Mouse (Mus musculus): ENCODE results near the gene Arfrp1. TPM values are rescaled to one million over a fixed set of nuclear protein-coding genes. Genes with fewer than 3 reads are reported as not detected.
A peak's percentile ranks its signal among the peaks of the same experiment; 100 is the strongest.

Gene Arfrp1
- total and polyA plus RNA-seq, 2 experiments from 2014 or later = 17.9 to 54.8 TPM

DNA sequence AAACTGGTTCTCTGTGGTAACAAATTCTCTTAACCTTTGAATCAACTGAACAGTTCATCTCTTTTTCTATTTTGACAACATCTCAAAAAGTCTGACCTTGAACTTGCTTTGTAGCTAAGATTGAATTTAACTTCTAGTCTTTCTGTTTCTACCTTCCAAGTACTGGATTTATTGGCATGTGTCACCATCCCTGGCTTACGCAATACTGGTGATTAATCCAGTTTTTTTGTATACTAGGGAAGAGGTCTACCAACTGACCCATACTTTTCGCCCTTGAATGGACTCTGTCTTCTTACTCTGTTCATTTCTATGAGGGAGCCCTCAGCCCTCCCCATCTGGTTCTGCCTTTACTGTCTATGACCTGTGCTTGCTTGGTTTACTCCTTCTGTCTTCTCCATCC is 39.1 kb downstream of the Arfrp1 start:
- TF ChIP-seq CTCF (IDR thresholded peaks at IDR 0.05; ENCODE audit: low read depth) (no peak), EP300 (IDR thresholded peaks at IDR 0.05; ENCODE audit: low read depth) (no peak)

GRCm38 (mm10) chr2:181322136-181322535 is 43.1 kb downstream of the Arfrp1 start:
- Histone ChIP-seq H3K27ac (ENCODE audit: low read depth) (no peak overlapping the region), H3K9me3 (replicated peaks; ENCODE audit: control insufficient read depth, low read length) (no peaks in the 10 kb centered on the region), H3K27me3 (ENCODE audit: control insufficient read depth, insufficient read depth, low read length) (no peaks in the 10 kb centered on the region), H3K4me2 (ENCODE audit: low read depth, low read length) (no peak overlapping the region), H3K9ac (replicated peaks; ENCODE audit: low read depth, low read length) (no peak overlapping the region), H3K36me3 (replicated peaks; ENCODE audit: control insufficient read depth, insufficient read depth, low read length) (peaks cover 43% of the 10 kb centered on the region), H3K4me1 (ENCODE audit: control insufficient read depth, insufficient read depth) (peaks cover 10% of the 10 kb centered on the region), H3K4me3 (ENCODE audit: low read depth, low read length) (no peak overlapping the region)
- ATAC-seq (ENCODE audit: insufficient read depth, low read depth) (no peak), DNase-seq (ENCODE audit: low spot score) (no peak)
- WGBS = 78% methylated on average over 5 of the region's 5 CpGs
- TF ChIP-seq CTCF (IDR thresholded peaks at IDR 0.05; ENCODE audit: low read depth) (no peak), EP300 (IDR thresholded peaks at IDR 0.05; ENCODE audit: low read depth) (no peak)

More for the DNA sequence above, 39.1 kb downstream of the Arfrp1 start:
- H3K9ac ChIP-seq (replicated peaks; ENCODE audit: low read depth, low read length) = no peak overlapping the region
- H3K27ac ChIP-seq (ENCODE audit: low read depth) = no peak overlapping the region
- H3K4me2 ChIP-seq (ENCODE audit: low read depth, low read length) = no peak overlapping the region
- H3K36me3 ChIP-seq (replicated peaks; ENCODE audit: control insufficient read depth, insufficient read depth, low read length) = peaks cover 73% of the 10 kb centered on the region
- H3K9me3 ChIP-seq (replicated peaks; ENCODE audit: control insufficient read depth, low read length) = no peaks in the 10 kb centered on the region
- 95% methylated on average over 2 of the region's 2 CpGs for WGBS
- H3K27me3 ChIP-seq (ENCODE audit: control insufficient read depth, insufficient read depth, low read length) = no peaks in the 10 kb centered on the region
- H3K4me3 ChIP-seq (ENCODE audit: low read depth, low read length) = no peak overlapping the region
- no peaks in the 10 kb centered on the region for H3K4me1 ChIP-seq (ENCODE audit: control insufficient read depth, insufficient read depth)
- no peak for ATAC-seq (ENCODE audit: insufficient read depth, low read depth)
- no peak for DNase-seq (ENCODE audit: low spot score)

- TF ChIP-seq CTCF (IDR thresholded peaks at IDR 0.05; ENCODE audit: low read depth) = no peak
- no peak for TF ChIP-seq EP300 (IDR thresholded peaks at IDR 0.05; ENCODE audit: low read depth)
- Histone ChIP-seq H3K27me3 (ENCODE audit: control insufficient read depth, insufficient read depth, low read length) (peaks cover 6% of the 10 kb centered on the region; the same call in 1 of the 2 replicates), H3K4me1 (ENCODE audit: control insufficient read depth, insufficient read depth) (peaks cover 10% of the 10 kb centered on the region), H3K27ac (ENCODE audit: low read depth) (peak overlapping the region; percentile 81; the same call in 1 of the 2 replicates), H3K9me3 (replicated peaks; ENCODE audit: control insufficient read depth, low read length) (no peaks in the 10 kb centered on the region), H3K4me2 (ENCODE audit: low read depth, low read length) (peak overlapping the region; percentile 59), H3K36me3 (replicated peaks; ENCODE audit: control insufficient read depth, insufficient read depth, low read length) (peaks cover 32% of the 10 kb centered on the region), H3K9ac (replicated peaks; ENCODE audit: low read depth, low read length) (peak overlapping the region; percentile 54), H3K4me3 (ENCODE audit: low read depth, low read length) (peak overlapping the region; percentile 74)
- DNase-seq (ENCODE audit: low spot score) = no peak
- ATAC-seq (ENCODE audit: insufficient read depth, low read depth) = no peak
- WGBS = 15% methylated on average over 7 of the region's 7 CpGs
Observed at GRCm38 (mm10) chr2:181320103-181320499, 45.1 kb downstream of the Arfrp1 start.

DNA sequence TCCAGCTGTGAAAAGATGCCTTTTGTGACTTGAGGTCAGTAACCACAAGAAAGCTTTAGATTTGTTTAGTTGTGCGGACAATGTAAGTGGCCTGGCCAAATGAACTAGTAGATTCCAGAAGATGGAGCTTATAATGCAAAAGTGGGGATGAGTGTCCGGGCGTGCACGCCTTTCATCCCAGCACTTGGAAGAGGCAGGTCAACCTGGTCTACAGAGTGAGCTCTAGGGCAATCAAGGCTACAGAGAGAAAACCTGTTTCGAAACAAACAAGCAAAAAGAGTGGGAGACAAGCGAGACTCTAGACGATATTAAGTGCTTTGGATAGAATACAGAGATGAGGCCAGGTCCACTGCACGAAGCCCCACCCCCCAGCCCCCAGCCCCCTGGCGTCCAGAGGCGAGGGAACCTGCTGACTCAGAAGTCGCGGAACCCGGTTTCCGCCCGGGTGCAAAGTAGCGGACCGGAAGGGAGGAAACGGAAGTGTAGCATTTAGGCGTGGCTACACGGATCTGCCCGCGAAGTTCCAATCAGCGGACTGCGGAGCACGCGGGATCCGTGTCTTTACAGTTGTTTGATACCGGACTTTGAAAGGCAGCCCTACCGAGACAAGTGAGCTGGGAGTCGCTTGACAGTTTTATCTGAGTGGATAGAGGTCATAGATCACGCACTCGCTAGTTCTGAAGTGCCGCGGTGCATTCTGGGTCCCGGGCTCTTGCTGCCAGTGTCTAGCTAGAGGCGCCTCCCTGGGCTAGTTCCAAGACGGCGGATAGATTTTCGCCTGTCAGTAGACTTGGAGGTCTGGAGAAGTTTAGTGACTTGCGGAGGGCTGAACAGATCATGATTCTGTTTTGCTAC is 45.7 kb downstream of the Arfrp1 start, which contains the start of gene Rtel1:
Gene Rtel1 (plus strand): TSS at position 492 of the 855 bp plus-strand sequence.
- TF ChIP-seq CTCF (IDR thresholded peaks at IDR 0.05; ENCODE audit: low read depth) = 0 out of 2 replicates have a peak, but pooled peaks have one; percentile 6
- TF ChIP-seq EP300 (IDR thresholded peaks at IDR 0.05; ENCODE audit: low read depth) = no peak
- WGBS = 5% methylated on average over 40 of the region's 40 CpGs
- DNase-seq (ENCODE audit: low spot score) = peak; percentile 80
- peak within 1 kb of the TSS; percentile 59 for H3K4me2 ChIP-seq (ENCODE audit: low read depth, low read length)
- ATAC-seq (ENCODE audit: insufficient read depth, low read depth) = peak; percentile 93
- peaks cover 12% of the 10 kb centered on the region for H3K27me3 ChIP-seq (ENCODE audit: control insufficient read depth, insufficient read depth, low read length)
- peaks cover 10% of the 10 kb centered on the region for H3K4me1 ChIP-seq (ENCODE audit: control insufficient read depth, insufficient read depth)
- H3K36me3 ChIP-seq (replicated peaks; ENCODE audit: control insufficient read depth, insufficient read depth, low read length) = peaks cover 26% of the 10 kb centered on the region
- H3K27ac ChIP-seq (ENCODE audit: low read depth) = peak within 1 kb of the TSS; percentile 81
- H3K4me3 ChIP-seq (ENCODE audit: low read depth, low read length) = peak within 1 kb of the TSS; percentile 74
- no peaks in the 10 kb centered on the region for H3K9me3 ChIP-seq (replicated peaks; ENCODE audit: control insufficient read depth, low read length)
- peak within 1 kb of the TSS; percentile 54 for H3K9ac ChIP-seq (replicated peaks; ENCODE audit: low read depth, low read length)

DNA sequence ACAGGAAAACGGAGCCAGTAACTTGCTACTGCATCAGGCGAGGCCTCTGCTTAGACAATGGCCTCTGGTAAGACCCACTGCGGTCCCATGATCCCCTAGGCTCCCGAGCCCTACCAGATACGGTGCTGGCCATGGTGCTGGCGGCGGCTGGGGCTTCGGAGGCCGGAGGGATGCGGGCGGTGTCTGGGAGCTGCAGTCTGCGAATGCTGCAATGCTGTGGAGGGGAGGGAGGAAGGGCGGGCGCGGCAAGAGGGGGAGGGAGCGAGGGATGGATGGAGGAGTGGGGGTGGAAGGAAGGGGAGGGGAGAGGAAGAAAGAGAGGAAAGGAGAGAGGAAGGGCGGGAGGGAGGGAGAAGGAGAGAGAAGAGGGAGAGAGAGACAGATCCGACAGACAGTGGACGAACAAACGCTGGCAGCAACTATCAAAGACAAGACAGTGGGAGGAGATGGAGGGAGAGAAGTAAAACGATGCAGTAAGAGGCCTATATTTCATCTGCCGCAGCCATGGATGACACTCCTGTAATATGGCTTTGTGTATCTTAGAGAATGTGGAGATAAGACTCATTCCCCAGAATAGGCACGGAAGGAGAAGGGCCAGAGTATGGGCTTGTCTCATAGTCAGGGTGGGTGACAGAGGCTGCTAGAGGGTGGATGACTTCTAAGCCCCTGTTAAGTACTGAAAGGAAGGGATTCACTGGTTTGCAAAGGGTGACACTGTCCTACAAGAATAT is 51.0 kb downstream of the Arfrp1 start, which contains the start of gene Stmn3:
Gene Stmn3 (minus strand): TSS at position 421 of the 731 bp plus-strand sequence.
- peaks cover 44% of the 10 kb centered on the region for H3K27me3 ChIP-seq (ENCODE audit: control insufficient read depth, insufficient read depth, low read length)
- no peak for TF ChIP-seq EP300 (IDR thresholded peaks at IDR 0.05; ENCODE audit: low read depth)
- TF ChIP-seq CTCF (IDR thresholded peaks at IDR 0.05; ENCODE audit: low read depth) = no peak
- H3K9me3 ChIP-seq (replicated peaks; ENCODE audit: control insufficient read depth, low read length) = no peaks in the 10 kb centered on the region
- no peak within 1 kb of the TSS for H3K4me3 ChIP-seq (ENCODE audit: low read depth, low read length)
- 3% methylated on average over 23 of the region's 23 CpGs for WGBS
- H3K27ac ChIP-seq (ENCODE audit: low read depth) = no peak within 1 kb of the TSS
- H3K4me1 ChIP-seq (ENCODE audit: control insufficient read depth, insufficient read depth) = peaks cover 3% of the 10 kb centered on the region
- H3K4me2 ChIP-seq (ENCODE audit: low read depth, low read length) = peak within 1 kb of the TSS; percentile 10; the same call in 1 of the 2 replicates
- no peaks in the 10 kb centered on the region for H3K36me3 ChIP-seq (replicated peaks; ENCODE audit: control insufficient read depth, insufficient read depth, low read length)
- peak; percentile 58 for DNase-seq (ENCODE audit: low spot score)
- H3K9ac ChIP-seq (replicated peaks; ENCODE audit: low read depth, low read length) = no peak within 1 kb of the TSS
- peak; percentile 83 for ATAC-seq (ENCODE audit: insufficient read depth, low read depth)

All from heart, postnatal 0 days (tissue).